Mouse (Mus musculus) forebrain, postnatal 0 days (tissue): ENCODE data around the gene Gm49510. TPM values are rescaled to one million over a fixed set of nuclear protein-coding genes. Genes with fewer than 3 reads are reported as not detected.
A peak's percentile ranks its signal among the peaks of the same experiment; 100 is the strongest.

Experiments
- ATAC-seq: fragments of 200-750 bp; cut with Nextera tagmentation; 2 replicates; pipeline ENCODE4 v1.8.0; 2017; ENCODE audit warnings: mild to moderate bottlenecking, moderate library complexity
- DNase-seq: peaks from one replicate; pipeline ENCODE4 v3.0.0-alpha.2; 2015
- H3K27ac ChIP-seq: fragments of 300-500 bp; sonication (generic); 2 replicates; pipeline ENCODE4 v1.5.1; 2014; ENCODE audit warnings: low read depth, mild to moderate bottlenecking, antibody characterized with exemption, low read length, moderate library complexity, mixed read lengths
- H3K27me3 ChIP-seq: fragments of 300-500 bp; sonication (generic); 2 replicates; pipeline ENCODE4 v1.6.1; 2014; ENCODE audit warnings: mild to moderate bottlenecking, low read length, mixed read lengths; ENCODE audit not compliant: insufficient read depth
- H3K36me3 ChIP-seq: fragments of 300-500 bp; sonication (generic); 2 replicates; pipeline ENCODE4 v1.6.1; 2014; ENCODE audit warnings: mild to moderate bottlenecking, moderate library complexity; ENCODE audit not compliant: insufficient read depth
- H3K4me1 ChIP-seq: fragments of 300-500 bp; sonication (generic); 2 replicates; pipeline ENCODE4 v1.6.1; 2014; ENCODE audit warnings: antibody characterized with exemption; ENCODE audit not compliant: insufficient read depth
- H3K4me2 ChIP-seq: fragments of 300-500 bp; sonication (generic); 2 replicates; pipeline ENCODE4 v1.6.1; 2014; ENCODE audit warnings: low read depth, mild to moderate bottlenecking, moderate library complexity
- H3K4me3 ChIP-seq: fragments of 300-500 bp; sonication (generic); 2 replicates; pipeline ENCODE4 v1.5.1; 2014; ENCODE audit warnings: low read depth, low read length, mixed read lengths
- H3K9ac ChIP-seq: fragments of 300-500 bp; sonication (generic); 2 replicates; pipeline ENCODE4 v1.6.1; 2014; ENCODE audit warnings: mild to moderate bottlenecking
- H3K9me3 ChIP-seq: fragments of 300-500 bp; sonication (generic); 2 replicates; pipeline ENCODE4 v1.6.1; 2016; ENCODE audit warnings: low read length
- CTCF ChIP-seq: sonication (generic); IDR thresholded peaks from 2 replicates; pipeline ENCODE4 v1.5.1; 2016; ENCODE audit warnings: antibody characterized with exemption, control low read depth, low read depth
- WGBS: fragments of 180-500 bp; shearing (Covaris S2); extraction: QIAGEN DNeasy Blood & Tissue Kit; methylation state at CpG from one replicate; pipeline ENCODE4 v1.1.7; 2014; 5-methylcytosine and 5-hydroxymethylcytosine counted together
- polyA plus RNA-seq: library from polyadenylated mRNA; unstranded; fragments of >200 nt; fragmentation: Nextera tagmentation; extraction: Ambion mirVana; gene quantifications from 2 replicates; pipeline ENCODE4 v1.2.1, GENCODE M21; 2015
- total RNA-seq: library from RNA; depleted of rRNA; stranded (reverse); fragments of >200 nt; gene quantifications from 2 replicates; pipeline ENCODE4 v1.2.3, GENCODE M21; 2014

The Gm49510 gene
- total and polyA plus RNA-seq, 2 experiments from 2014 or later = not detected

DNA sequence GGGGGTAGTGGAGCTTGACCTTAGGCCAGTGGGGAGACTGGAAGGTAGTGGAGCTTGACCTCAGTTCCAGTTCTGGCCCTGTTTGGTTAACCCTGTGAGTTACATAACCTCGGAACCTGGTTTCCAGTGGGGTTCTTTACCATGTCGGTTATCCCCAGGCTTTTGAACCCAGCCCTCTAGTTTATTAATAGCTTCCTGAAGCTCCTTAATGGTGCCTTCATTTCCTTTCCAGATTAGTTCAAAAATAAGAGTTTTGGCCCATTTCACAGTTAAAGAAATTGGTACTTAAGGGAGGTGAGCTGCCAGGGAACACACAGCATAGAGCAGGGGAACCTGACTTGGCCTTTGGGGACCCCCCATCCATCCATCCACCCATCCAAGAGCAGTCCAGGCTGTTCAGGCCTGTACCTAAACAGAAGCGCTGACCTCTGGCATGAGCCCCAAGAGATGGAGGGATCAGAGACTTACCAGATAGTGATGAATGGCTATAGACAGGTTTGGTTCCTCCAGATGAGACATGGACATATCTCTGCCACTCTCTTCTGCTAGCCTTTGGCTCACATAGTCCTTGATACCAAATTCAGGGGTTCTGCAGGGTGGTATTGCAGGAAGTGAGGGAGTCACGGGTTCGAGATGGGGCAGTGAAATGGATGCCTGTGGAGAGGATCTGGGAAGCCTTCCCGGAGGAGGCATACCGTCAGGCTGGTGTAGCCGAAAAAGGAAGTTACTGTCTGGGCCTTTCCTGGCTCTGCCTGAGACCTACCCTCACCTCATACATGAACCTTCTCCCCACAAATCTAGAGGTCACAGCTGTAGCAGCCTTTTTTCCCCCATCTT lies 15.6 kb downstream of the Gm49510 start:
- H3K27ac ChIP-seq = peak overlapping the region; percentile 98
- no peak for TF ChIP-seq CTCF
- H3K4me2 ChIP-seq = peak overlapping the region; percentile 84
- no peaks in the 10 kb centered on the region for H3K27me3 ChIP-seq
- DNase-seq (peak; percentile 17), ATAC-seq (no peak)
- H3K4me3 ChIP-seq = peak overlapping the region; percentile 72
- WGBS = 43% methylated on average over 8 of the region's 8 CpGs
- H3K4me1 ChIP-seq = peaks cover 25% of the 10 kb centered on the region
- H3K9me3 ChIP-seq = no peaks in the 10 kb centered on the region
- H3K36me3 ChIP-seq = peaks cover 17% of the 10 kb centered on the region
- peak overlapping the region; percentile 83 for H3K9ac ChIP-seq

DNA sequence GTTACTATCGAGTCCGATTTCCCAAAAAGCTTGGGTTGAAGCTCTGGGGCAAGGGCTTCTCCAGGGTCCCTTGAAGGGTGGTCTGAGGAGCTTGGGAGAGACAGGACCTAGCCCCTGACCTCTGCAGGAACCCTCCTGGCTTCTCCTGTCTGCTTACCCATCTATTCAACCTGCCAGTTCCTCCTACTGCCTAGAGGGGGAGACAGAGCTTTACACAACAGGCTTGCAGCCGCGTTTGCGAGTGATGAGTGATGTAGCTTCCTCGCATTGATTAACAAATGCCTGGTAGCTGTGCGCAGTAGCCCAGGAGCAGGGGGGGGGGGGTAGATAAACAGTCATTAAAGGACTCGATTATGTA lies 16.2 kb downstream of the Gm49510 start:
- 10% methylated on average over 8 of the region's 8 CpGs for WGBS
- Histone ChIP-seq H3K36me3 (peaks cover 19% of the 10 kb centered on the region), H3K4me3 (peak overlapping the region; percentile 72), H3K4me2 (peak overlapping the region; percentile 84), H3K27me3 (no peaks in the 10 kb centered on the region), H3K4me1 (peaks cover 25% of the 10 kb centered on the region), H3K9ac (peak overlapping the region; percentile 83), H3K27ac (peak overlapping the region; percentile 45; the same call in 1 of the 2 replicates), H3K9me3 (no peaks in the 10 kb centered on the region)
- ATAC-seq (peak; percentile 38), DNase-seq (peak; percentile 88)
- peak; percentile 95 for TF ChIP-seq CTCF

DNA sequence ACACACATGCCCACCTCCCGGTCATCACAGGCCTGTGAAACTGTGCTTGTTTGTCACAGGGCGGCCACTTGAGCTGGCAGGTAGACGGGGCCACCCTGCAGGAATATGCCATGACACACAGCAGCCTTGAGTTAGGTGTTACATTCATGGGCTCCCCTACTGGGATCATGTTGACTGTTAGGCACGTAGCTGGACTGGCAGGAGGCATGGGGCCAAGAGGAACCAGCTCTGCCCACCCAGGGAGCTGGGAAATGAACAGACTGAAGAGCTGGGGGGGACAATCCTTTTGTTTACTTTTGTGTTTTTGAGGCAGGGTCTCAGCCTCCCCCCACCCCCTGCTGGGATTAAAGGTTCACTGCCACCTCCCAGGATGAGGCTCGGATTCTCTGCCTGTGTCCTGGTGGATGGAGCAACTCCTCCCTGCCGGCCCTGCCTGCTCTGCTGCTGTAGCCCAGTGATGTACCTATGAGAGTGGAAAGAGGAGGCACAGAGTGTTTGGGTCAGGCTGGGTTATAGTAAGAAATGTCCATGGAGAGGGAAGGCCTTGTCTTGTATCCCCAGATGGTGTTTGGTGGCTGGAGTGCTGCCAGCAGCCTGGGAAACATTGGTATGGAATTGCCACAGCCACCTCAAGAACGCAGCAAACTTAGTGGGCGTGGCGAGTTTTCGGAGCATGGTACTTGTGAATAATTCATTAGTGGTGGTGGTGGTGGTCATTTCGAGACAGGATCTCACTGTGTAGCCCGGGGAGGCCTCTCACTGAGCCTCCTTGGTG lies 16.8 kb downstream of the Gm49510 start:
- H3K4me1 ChIP-seq = peaks cover 25% of the 10 kb centered on the region
- H3K27me3 ChIP-seq = no peaks in the 10 kb centered on the region
- no peak; the same call in 1 of the 2 replicates for TF ChIP-seq CTCF
- H3K4me3 ChIP-seq = peak overlapping the region; percentile 72
- H3K4me2 ChIP-seq = peak overlapping the region; percentile 84
- peak overlapping the region; percentile 51 for H3K9ac ChIP-seq
- peaks cover 19% of the 10 kb centered on the region for H3K36me3 ChIP-seq
- peak overlapping the region; percentile 45; the same call in 1 of the 2 replicates for H3K27ac ChIP-seq
- H3K9me3 ChIP-seq = no peaks in the 10 kb centered on the region
- ATAC-seq (no peak), DNase-seq (peak; percentile 36)
- WGBS = 28% methylated on average over 12 of the region's 12 CpGs

DNA sequence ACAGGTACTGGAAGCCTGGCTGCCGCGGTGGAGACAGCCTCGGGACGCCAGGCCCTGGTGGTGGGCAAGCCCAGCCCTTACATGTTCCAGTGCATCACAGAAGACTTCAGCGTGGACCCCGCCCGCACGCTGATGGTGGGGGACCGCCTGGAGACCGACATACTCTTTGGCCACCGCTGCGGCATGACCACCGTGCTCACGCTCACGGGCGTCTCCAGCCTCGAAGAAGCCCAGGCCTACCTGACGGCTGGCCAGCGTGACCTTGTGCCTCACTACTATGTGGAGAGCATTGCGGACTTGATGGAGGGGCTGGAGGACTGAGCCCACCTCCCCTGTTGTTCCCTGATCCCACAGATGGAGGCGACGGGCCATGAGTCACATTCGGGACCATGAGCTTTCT lies 18.7 kb downstream of the Gm49510 start:
- no peak for DNase-seq
- Histone ChIP-seq H3K36me3 (peaks cover 19% of the 10 kb centered on the region), H3K9ac (no peak overlapping the region), H3K27ac (no peak overlapping the region), H3K9me3 (no peaks in the 10 kb centered on the region), H3K4me1 (peaks cover 23% of the 10 kb centered on the region), H3K4me2 (no peak overlapping the region), H3K4me3 (no peak overlapping the region), H3K27me3 (no peaks in the 10 kb centered on the region)
- ATAC-seq = no peak
- no peak for TF ChIP-seq CTCF
- WGBS = 96% methylated on average over 23 of the region's 23 CpGs

DNA sequence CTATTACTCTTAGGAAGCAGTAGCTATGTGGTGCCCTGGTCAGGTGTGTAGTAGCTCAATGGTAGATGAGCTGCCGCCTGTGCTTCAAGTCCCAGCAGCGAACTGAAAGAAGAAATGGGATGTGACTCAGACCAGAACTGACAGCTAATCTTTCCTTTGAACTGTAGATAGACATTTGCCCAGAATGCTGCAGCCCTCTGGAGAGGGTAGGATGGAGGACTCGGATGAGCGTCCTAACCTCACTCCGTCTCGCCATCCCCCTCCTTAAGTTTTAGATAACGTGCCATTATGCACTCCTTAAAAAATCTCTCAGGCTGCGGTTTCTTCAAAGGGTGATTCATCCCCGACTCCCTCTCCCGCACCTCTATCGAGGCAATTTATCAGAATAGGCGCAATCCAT lies 20.4 kb downstream of the Gm49510 start:
- WGBS = 86% methylated on average over 12 of the region's 12 CpGs
- peaks cover 17% of the 10 kb centered on the region for H3K4me1 ChIP-seq

DNA sequence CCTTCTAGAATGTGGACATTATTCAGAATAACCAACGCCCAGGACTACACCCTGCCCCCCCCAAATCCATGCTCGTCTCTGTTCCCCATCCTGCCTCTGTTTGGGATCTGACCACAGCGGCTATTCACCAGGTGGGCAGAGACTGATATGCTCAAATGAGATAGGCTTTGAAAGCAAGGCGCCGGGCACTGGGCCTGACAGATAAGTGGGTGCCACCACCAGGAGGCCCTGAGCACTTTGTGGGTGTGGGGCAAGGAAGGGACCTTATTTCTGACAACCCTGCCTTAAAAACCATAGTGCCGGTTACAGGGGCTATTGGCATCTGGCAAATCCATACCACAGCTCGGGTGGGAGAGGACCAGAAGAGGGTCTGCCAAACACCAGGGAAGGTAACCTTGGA lies 23.2 kb downstream of the Gm49510 start:
- Histone ChIP-seq H3K27ac (no peak overlapping the region), H3K36me3 (peaks cover 17% of the 10 kb centered on the region), H3K27me3 (no peaks in the 10 kb centered on the region), H3K4me3 (no peak overlapping the region), H3K4me1 (0 out of 2 replicates have a peak, but pooled peaks cover 3% of the 10 kb centered on the region), H3K4me2 (no peak overlapping the region), H3K9ac (no peak overlapping the region), H3K9me3 (no peaks in the 10 kb centered on the region)
- ATAC-seq (no peak), DNase-seq (no peak)
- 92% methylated on average over 7 of the region's 7 CpGs for WGBS
- TF ChIP-seq CTCF = no peak

More for the DNA sequence above, 20.4 kb downstream of the Gm49510 start:
- Histone ChIP-seq H3K4me2 (no peak overlapping the region), H3K27ac (no peak overlapping the region), H3K36me3 (peaks cover 19% of the 10 kb centered on the region), H3K9me3 (no peaks in the 10 kb centered on the region), H3K9ac (no peak overlapping the region), H3K4me3 (no peak overlapping the region), H3K27me3 (no peaks in the 10 kb centered on the region)
- no peak for TF ChIP-seq CTCF
- no peak for ATAC-seq
- DNase-seq = no peak

DNA sequence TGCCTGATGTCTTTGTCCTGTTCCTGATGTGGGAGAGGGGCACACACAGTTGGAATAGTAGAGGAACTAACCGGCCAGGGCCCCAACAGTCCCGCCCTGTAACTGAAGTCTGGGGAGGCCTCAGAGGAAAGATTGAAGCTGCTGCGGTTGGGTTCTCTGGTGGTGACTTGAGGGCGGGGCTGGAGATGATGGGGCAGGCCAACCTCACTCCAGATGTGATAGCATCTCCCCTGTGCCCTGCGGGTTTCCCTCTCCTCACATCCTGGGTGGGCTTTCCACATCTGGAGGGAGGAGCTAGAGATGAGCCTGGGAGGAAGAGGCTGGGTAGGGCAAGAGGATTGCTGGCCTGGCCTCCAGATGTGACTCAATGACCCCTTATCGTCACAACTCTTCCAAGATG lies 24.1 kb downstream of the Gm49510 start:
- Histone ChIP-seq H3K4me1 (0 out of 2 replicates have a peak, but pooled peaks cover 6% of the 10 kb centered on the region), H3K4me2 (no peak overlapping the region), H3K9me3 (no peaks in the 10 kb centered on the region), H3K27me3 (no peaks in the 10 kb centered on the region), H3K27ac (no peak overlapping the region), H3K36me3 (peaks cover 13% of the 10 kb centered on the region), H3K9ac (no peak overlapping the region), H3K4me3 (no peak overlapping the region)
- ATAC-seq = no peak
- no peak for TF ChIP-seq CTCF
- WGBS = 83% methylated on average over 6 of the region's 6 CpGs
- no peak for DNase-seq
